Mouse (Mus musculus) layer of hippocampus, postnatal 36 days (tissue): Measurements from ENCODE around the gene Efcab14. TPM values are rescaled to one million over a fixed set of nuclear protein-coding genes. Genes with fewer than 3 reads are reported as not detected.

Source experiments
- DNase-seq, 2 experiments: peaks; one replicate each; pipeline ENCODE4 v3.0.0; 2022
- total RNA-seq, 2 experiments: library from RNA; stranded (reverse); gene quantifications; 2 replicates each; pipeline ENCODE4 v1.2.3; 2021

Gene Efcab14
- total RNA-seq, 2 experiments from 2014 or later: 46.9 to 53.8 TPM

DNA sequence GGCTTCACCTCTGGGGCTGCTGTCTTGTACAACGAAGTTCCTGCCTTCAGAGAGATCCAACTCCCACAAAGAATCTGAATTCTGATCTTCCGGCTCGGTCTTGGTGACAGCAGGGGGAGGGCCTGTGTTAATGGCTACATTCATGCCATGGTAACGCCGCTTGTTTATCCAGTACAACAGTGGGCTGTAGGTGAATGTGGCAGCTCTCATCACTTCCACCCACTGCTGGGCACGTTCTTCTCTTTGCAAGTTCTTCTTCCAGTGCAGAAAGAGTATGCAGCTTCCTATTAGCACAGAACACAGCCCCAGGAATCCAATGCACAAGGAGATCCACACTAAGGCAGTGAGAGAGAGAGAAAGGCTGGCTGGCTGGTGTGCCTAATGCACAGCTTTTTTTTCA, 42.7 kb downstream of the Efcab14 start:
- no peak for DNase-seq

DNA sequence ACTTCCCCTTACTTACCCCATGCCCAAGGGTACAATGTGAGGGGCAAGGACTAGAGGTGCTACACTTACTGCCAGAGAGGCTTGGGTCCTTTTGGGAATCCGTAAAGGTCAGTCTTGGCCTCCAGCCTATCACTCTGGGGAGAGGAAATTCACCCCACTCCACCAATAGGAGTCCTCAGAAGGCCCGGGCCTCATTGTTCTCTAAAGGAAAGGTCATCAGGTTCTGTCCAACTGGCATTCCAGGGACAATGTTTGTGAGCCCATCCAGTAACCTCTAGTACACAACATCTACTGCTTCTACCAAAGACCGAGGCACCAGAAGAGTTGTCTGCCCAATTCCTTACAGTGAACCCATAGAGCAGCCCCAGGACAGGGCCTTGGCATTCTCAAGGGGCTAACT, 43.4 kb downstream of the Efcab14 start, which contains the start of gene Tex38:
TSS of gene Tex38 (minus strand) at position 101 of the 400 bp plus-strand sequence.
- no peak for DNase-seq

DNA sequence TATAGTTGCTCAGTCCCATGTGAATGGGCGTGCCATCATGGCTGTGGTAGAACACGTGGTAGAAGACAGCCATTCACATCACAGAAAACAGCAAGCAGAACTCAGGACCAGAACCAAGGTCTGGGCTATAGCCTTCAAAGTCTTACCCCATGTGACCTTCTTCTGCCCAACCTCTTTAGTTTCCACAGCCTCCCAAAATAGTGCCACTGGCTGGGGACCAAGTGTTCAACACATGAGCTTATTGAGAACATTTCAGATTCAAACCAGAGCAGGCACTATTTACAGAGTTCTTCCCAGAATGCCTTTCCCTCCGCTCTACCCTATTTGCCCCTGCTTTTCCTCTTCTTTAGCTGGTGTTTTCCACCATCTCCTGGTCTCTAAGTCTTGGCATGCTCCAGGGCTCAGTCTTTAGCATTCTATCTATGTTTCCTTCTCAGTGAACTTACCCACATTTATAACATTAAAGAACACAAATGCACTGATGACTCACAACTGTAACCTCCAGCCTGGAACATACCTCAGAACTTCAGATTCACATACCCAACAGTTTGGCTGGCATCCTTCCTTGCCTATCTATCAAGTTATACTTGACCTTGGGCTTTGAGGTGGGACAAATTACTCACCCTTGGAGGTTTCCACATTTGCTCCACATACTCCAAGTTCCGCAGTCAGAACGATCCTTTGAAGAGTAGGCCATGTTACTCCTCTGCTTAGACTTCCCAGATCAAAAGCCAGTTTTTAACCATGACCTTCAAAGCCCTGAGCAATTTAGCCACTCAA, 44.7 kb downstream of the Efcab14 start:
- DNase-seq: no peak

DNA sequence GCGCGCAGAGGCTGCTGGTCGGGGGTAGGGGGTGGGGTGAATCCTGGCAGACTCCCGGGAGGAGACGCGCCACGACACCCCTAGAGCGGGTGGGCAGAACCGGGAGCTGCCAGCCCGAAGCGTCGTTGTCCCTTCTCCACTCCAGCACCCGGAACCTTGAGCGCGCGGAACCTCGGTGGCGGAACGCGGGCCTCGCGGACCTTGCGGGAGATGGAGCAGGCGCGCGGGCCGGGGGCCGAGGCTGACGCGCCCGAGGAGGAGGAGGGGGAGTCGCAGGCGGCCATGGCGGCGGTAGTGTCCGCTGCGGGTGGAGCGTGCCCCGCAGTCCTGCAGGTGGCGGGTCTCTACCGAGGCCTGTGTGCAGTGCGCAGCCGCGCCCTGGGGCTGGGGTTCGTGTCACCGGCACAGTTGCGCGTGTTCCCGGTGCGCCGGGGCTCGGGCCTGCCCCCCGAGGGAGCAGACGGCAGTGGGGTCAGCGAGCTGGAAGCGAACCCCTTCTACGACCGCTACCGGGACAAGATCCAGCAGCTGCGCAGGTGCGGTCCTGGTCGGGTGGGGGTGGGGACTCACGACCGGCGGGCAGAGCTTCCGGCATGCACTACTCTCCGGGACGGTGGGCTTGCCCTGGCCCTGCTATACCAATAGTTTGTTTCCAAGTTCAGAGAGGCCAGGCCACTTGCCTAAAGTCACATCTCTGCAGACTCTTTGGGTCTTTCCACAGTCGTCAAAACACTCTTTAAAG, 47.4 kb downstream of the Efcab14 start, which contains the start of gene Atpaf1:
TSS of gene Atpaf1 (plus strand) at position 44 of the 742 bp plus-strand sequence.
- peak; percentile 81 to 82 for DNase-seq

DNA sequence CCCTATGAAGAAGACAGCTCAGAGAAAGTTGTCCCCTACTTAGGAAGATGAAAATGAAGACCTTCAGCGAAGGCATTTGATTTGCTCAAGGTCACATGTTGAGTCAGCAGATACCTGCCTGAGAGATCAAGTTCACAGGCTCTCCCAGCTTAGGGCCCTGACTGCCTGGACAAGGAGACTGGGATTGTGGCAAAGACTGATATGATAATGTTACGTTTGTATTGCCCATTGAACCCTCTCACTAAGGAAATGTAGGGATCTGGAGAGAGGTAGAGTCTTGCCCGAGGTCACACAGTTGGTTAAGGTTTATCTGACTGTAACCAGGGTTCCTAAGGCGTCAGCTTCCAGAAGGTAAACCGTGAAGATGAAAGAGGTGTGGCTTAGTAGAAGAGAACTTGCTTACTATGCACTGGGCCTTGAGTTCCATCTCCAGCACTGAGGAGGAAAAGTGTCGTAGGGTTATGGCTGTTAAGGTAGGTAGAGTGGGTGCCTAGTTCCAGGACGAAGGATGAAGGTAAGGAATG, 48.0 kb downstream of the Efcab14 start:
- no peak for DNase-seq

DNA sequence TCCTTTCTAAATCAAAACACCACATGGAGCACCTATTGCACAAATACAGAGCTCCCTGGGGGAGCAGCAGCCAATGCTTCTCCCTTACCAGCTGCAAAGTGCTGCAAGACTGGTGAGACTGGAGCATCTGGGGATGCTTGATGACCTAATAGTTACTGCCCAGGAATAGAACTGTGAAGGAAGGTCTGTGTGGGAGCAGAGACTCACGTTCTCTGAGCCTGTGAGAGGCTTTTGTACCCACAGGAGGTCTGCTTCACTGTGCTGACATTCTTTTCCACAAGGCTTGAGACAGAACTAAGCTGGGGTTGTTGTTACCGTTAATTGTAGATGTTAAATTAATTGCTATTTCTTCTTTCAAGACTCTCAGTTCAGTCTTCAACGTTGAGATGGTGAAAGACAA, 53.3 kb downstream of the Efcab14 start:
- DNase-seq: no peak

DNA sequence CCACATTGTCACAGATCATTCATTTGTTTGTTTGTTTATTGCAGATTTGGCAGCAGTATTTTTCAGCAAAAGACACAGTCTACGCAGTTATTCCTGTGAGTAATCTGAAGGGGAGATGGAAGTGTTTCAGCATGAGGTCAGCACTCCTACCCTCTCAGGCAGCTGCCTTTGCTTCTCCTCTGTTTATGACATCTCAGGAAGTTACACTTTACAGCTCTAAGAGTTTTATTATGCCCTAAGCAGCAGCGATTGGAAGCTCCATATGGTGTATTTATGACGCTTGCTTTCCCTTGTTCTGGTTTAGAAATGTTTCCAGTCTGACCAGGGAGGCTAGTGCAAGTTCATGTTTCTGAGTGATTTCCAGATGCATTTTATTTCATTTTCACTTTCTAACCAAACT, 57.8 kb downstream of the Efcab14 start:
- DNase-seq: no peak

DNA sequence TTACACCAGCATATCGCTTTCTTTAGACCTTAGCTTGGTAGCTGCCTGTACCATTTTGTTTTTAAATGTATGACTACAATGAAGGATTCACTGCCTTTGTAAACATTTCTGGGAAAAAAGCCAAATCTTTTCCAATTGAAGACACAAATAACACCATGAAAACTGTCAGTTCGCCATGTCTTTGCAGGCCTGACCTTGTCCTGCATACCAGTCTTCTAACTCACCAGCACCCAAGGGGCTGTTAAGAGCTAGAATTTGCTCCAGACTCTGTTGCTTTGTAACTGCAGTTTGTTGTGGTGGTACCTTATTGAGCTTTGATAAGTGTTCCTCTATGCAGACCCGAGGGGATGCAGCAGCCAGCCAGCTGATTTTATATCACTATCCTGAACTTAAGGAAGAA, 62.4 kb downstream of the Efcab14 start:
- no peak for DNase-seq

DNA sequence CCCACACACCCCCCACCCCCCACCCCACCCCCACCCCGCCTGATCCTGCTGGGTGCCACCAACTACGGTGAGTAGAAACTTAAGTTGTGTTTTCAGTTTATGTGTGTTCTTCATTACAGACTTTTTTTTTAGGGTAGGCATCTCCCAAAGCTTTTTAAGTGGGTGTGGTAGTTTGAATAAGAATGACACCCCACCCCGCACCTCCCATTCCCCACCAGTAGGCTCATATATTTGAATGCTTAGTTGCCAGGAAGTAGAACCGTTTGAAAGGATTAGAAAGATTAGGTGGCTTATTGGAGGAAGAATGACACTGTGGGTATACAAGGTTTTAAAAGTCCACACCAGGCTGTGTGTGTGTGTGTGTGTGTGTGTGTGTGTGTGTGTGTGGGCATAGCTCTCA, 74.8 kb downstream of the Efcab14 start:
- DNase-seq: no peak

DNA sequence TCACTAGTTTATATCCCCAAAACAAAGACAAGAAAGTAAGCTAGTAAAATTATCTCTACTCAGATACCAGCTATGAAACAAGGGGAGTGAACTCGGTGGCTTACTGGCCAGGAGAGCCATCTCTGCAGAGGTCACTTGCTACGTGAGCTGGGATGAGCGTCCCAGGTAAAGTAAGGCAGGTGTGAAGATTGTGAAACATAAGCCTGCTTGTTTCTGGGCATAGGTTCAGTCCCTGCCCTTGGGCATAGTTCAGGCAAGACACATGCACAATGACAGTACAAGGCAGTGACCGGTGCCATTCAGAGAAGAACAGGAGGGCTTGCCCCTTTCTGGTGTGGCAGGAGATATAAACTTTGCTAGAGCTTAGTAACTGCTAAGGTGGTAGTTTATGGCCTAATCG, 78.1 kb downstream of the Efcab14 start:
- DNase-seq: no peak

DNA sequence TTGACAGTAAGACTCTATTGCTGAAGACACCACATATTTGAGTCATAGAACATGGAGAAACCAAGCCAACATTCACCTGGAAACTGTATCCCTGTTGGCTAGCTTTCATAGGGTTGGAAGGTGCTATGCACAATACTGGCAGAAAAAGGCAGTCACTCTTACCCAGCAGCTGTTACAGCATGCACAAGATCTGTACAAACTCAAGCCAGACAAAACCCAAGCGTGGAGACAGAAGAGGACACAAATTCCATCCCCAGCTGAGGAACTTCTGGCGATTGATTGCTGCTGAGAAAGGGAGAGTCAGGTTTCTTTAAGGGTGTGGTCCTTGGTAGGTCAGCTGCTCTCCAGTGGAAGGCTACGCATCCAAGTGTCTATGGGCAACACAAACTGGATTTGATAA, 82.7 kb downstream of the Efcab14 start:
- DNase-seq: no peak

DNA sequence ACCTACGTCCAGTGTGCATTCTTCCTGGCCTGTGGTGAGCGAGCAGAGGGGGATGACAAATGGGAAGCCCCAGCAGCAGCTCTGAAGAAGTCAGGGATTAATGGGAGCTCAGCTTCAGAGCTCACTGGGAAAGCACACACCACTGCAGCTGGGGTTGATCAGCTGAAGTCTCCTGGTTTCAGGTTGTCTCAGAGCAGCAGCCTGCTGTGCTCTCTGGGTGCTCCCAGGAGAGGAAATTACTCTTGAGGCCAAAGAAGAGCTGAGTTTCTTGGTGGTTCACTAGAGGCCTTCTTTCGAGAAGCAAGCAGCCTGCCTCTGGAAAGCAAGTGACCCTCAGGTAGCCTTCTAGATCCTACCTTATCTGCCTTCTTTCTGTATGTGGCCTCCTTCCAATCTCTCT, 83.4 kb downstream of the Efcab14 start:
- no peak for DNase-seq

DNA sequence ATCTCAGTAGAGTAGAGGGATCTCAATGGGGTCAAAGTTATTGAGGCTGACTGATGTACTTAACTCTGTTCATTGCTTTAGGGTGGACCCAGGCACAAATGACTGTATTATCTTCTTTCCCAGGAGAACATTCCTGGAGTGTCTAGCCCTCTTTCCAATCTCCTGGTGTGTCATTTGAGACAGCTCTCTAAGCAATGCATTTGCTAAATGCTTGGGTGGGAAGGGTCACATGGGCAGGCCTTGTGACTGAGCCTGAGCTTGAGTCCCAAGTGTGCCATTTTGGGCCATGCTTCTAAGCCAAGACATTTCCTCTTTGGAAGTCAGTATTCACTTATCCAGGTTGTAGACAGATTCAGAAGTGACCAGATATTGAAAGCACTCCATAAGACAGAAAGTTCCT, 83.9 kb downstream of the Efcab14 start:
- DNase-seq: no peak

DNA sequence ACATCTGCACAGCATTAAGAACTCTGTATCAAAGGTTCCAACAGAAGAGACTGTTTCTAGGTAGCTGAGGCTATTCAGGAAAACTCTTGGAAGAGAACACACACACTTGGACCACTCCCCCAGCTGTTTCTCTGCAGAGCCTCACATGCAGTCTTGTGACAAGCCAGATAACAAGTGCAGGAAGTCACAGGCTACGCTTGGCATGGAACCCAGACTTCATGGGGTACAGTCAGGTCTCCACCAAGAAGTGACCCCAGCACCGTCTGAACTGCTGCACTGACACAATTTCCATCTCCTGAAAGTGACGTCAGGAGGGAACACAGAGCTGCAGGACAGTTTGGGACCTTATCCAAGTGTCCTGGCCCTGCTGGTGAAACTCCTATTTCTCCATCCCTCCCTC, 84.4 kb downstream of the Efcab14 start:
- no peak for DNase-seq

DNA sequence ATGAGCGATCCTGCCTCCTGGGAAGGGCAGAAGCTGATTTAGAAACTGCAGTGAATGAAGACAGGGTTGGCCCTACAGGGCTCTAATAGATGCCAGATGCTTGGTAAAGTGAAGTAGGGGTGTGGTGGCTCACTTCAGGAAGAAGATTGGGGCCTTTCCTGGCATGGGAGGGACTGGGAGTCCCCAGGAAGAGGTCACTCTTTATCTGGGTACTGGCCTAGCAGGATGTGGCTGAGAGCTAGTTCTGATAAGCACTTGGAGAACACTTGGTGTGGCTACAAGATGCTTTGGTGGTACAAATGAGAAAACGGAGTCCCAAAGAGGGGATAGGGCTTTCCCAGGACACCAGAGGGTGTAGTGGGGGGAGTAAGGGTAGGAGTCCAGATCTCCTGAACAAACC, 86.6 kb downstream of the Efcab14 start:
- DNase-seq: no peak

DNA sequence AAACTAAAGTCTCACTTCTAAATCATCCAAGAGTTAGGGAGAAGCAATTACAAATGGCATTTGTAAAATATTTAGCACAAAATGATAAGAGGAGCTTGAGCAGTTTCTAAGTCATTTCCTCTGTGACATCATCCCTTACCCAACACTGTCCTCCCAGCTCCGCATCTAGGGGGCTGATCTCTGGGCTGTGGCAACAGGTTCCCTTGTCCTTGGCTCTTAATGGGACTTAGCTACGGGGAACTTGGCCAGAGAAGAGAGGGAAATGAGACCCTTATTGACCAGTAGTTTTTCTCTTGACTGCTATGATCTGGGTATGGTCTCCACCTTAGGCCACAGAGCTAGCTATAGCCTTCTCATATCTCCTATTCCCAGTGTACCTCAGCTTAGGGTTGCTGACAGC, 87.7 kb downstream of the Efcab14 start:
- no peak for DNase-seq

Other genes starting within 250 kb of the Efcab14 start
- not detected for gene Cyp4a14, start 241.6 kb upstream of the Efcab14 start, total RNA-seq
- not detected for gene Cyp4a10, start 219.5 kb upstream of the Efcab14 start, total RNA-seq
- not detected for gene Cyp4a31, start 174.1 kb upstream of the Efcab14 start, total RNA-seq
- not detected for gene Cyp4a32, start 136.8 kb upstream of the Efcab14 start, total RNA-seq
- 1 to 10 TPM in 1 of 2 experiments, under 1 TPM in 1; 0.66 to 1.2 TPM for gene Cyp4b1, start 90.0 kb upstream of the Efcab14 start, total RNA-seq
- gene Tex38, start 43.3 kb downstream of the Efcab14 start, total RNA-seq: not detected
- 10 to 100 TPM; 49.6 to 60.5 TPM for gene Atpaf1, start 47.1 kb downstream of the Efcab14 start, total RNA-seq
- gene Mob3c, start 90.3 kb downstream of the Efcab14 start, total RNA-seq: 1 to 10 TPM; 4.6 to 5.1 TPM
- gene Mknk1, start 101.5 kb downstream of the Efcab14 start, total RNA-seq: 10 to 100 TPM; 43.0 to 45.1 TPM
- under 1 TPM in 1 of 2 experiments, not detected in 1; 0.35 TPM for gene Kncn, start 146.7 kb downstream of the Efcab14 start, total RNA-seq
- not detected for gene 6430628N08Rik, start 152.9 kb downstream of the Efcab14 start, total RNA-seq
- gene Dmbx1, start 202.2 kb downstream of the Efcab14 start, total RNA-seq: not detected